Mouse (Mus musculus) skeletal muscle tissue, adult 2 months (tissue): ENCODE results near the gene Smim12.

Source experiments
- DNase-seq: peaks from one replicate; pipeline ENCODE4 v3.0.0-alpha.2; 2012; ENCODE audit warnings: low read depth, low spot score

The Smim12 gene

DNA sequence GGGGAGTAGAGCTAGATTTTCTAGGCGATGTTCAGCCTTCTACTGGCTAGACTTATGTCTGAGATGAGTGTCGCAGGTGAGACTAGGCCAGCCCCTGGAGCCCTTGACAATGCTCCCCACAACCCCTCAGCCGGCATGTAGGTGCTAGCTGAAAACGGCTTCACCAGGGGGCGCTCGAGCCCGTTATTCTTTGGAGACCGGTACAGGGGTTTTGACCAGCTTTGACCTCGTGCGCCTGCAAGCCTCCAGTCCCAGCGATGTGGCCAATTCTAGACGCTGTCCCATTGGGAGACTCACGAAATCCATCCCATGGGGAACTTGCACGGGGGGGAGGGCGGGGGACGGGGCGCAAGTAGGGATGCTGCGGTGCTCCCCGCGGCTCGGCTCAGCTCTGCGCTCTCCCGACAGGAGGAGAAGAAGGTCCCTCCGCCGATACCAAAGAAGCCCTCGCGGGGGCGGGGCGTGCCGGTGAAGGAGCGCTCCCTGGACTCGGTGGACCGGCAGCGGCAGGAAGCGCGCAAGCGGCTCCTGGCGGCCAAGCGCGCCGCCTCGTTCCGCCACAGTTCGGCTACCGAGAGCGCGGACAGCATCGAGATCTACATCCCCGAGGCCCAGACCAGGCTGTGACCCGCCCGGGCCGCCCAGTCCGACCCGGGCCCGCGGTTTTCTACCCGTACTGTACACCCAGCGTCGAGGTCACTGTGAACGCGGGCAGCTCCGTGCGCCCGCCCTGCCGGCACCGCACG is 7.7 kb upstream of the Smim12 start:
- DNase-seq = peak; percentile 42

DNA sequence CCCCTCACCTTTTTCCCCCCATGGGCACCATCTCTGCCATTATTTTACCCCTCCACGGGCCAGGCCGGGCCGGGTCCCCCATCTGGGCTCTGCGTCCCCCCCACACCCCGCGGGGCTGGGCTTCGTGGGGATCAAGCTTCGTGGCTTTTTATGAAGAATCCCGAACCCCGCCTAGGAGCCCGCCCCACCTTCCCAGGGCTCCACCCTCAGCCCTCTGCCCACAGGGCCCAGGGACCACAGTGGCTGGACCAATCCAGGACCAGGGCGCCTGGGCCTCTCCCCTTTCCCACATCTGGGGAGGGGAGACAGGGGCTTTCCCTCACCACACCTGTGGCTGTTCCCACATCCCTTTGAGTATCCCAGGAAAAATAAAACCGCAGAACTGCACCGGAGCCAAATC is 7.0 kb upstream of the Smim12 start:
- no peak for DNase-seq

DNA sequence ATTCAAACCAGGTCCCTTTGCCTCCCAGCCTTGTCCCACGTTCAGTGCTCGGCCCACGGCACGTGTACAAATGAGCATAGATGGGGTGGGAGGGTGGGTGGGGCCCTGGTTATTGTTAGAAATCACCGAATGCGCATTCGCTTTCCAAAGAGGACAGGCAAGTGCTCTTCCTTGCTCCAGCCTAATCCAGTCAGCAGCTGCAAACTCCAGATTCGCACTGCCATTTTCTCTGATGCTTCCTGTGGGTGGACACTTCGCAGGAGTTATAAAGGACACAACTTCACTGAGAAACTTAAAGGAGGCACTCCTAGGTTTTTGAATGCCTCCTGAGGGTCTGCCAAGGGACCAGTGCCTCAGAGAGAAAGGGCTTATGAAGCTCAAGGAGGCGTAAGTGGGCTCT is 6.3 kb upstream of the Smim12 start:
- no peak for DNase-seq

DNA sequence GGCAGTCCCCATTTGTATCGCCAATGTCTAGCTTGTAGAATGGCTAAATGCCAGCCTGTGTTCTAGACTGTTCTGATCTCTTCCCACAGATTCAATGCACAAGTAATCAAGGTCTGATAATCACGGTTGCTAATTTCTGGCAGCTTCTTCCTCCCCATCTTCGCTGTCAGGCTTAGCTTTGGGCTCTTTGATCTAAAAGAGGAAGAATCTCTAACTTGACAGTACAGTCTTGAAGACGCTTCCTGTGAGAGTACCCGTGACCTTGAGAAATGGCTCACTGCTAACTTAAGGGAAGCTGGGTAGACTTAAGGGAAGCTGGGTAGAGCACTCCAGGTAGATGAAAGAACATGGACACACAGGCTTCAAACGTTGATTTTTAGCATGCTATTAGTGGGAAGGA is 888 bp upstream of the Smim12 start:
- DNase-seq = no peak

DNA sequence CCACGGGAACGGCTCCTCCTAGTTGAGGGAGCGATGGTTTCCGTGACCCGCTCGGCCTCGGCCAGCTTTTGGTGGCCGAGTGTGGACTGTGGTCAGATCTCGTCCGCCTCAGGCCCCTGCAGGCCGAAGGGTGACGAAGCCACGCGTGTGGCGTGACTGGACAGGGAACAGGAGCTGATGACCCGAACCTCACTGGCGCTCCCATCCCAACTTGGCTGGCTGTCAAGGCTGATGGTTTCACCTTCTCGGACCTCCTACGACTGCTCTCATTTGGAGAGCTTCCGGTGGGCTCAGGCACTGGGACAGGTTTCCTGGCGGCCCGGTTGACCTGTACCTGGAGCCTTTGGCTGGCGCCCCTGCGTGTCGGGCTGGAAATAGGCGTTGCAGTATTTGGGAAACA is 369 bp downstream of the Smim12 start:
- DNase-seq = no peak

DNA sequence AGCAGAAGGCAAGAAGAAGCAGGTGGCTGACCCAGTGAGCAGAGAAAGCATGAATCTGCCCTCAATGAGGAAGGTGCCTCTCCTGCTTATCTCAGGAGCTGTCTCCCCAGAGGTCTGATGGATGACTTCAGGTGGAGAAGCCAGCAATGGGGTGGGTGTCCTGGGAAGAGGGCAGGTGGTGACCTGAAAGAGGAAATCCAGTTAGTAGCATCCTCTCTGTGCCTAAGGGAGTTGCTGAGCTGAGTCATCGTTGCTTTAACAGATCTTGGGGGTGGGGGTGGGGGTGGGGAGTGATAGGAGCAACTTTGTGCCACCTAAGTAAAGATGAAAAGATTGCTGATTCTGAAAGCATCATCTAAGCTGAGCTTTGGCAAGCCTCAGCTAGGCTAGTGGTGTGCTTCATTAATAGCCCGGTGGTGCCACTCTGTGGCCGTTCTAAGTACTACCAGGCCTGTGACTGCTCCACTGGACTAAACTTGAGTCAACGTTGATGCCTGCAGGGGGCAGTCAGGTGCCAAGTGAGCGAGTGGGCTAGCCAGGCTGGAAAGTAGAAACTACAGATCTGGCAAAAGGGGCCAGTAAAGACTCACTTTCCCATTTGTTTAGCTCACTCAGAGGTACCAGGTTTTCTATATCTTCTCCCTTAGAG is 6.2 kb downstream of the Smim12 start:
- DNase-seq = peak; percentile 69

DNA sequence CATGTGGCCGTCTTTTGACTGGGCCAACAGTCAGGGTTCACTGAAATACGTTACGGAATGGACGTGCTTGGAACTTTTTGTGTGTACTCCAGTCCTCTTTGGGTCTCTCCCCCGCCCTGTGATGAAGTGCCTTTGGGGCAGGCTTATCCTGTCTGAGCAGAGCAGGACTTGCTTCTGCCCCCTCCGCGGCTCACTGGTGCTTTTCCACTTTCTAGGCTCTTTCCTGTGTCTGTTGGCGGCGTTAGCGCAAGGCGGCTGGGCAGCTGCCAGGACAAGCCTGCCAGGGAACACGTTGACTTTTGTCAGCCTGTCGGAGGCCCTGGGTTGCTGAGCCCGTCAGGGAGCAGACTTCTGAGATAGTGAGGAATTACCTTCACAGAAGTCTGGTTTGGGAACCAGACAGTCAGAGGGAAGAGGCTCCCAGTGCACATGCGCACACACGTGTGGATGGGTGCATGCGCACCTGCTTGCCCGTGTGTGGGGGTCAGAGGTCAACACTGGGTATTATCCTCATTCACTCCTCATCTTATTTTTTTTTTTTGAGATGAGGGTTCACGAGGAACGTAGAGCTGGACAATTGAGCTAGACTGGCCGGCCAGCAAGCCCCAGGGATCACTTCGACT is 8.5 kb downstream of the Smim12 start:
- DNase-seq = no peak

DNA sequence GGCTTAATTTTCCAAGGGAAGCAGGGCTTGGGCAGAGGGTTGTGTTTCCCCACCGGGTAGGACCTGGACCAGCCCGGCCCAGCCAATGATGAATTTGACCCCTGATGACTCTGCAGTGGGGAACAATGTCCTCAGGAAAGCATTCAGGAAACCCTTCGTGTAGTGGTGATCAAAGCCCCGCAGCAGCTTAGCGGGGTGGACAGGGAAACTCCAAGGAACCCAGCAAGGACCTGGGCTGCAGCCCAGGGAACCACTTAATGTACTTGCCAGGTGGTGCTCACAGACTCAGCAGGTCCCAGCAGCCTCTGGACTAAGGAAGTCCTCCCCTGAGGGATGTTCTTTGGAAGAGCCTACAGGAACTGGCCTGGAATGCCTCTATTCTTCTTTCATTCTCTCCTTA is 13.2 kb downstream of the Smim12 start:
- no peak for DNase-seq

DNA sequence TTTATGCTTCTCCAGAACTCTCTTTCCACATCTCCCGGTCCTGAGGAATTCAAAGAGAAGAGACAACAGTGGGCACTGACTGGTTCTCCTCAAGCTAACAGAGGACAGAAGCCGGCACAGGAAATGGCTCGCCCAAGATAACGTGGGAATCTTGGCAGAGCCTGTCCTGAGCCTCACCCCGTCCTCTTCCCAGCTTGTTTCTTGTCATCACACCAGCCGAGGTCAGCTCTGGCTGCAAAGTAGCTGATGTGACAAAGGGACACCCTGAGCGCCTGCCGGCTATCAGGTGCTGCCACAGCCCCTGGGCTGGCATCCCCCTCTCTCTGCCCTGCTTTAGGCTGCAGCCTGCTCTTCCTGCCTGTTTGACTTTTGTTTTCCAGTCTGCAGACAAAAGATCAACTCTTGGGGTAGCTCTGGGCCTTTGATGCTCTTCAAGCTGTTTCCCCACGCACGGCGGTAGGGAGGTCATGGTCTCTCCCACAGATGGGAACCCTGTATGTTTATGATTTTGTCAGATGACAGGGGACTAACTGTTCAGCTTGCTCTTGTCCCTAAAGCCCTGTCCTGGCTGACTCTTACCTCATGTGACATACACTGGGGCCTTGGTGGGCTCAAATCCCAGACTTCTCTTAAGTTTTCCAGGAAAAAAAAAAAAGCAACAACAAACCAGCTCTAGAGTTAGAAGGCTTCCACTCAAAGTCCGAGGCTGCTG is 14.8 kb downstream of the Smim12 start:
- no peak for DNase-seq

DNA sequence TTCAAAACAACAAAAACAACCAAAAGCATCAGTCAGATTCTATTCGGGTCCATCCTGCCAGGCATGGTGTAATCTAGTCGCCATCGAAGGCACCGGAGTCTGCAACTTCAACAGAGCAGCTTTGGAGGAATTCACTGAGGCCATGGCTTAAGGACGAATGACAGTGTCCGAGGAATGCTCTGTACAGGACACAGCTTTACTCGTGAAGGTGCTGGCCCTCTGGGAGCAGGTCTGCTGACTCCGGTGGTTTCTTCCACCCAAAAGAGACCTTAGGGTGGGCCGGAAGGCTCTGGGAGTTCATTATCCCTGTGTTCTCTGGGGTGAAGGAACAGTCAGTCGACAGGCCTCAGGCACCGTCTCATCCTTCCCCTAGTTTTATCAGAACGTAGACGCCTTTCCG is 18.0 kb downstream of the Smim12 start:
- no peak for DNase-seq

DNA sequence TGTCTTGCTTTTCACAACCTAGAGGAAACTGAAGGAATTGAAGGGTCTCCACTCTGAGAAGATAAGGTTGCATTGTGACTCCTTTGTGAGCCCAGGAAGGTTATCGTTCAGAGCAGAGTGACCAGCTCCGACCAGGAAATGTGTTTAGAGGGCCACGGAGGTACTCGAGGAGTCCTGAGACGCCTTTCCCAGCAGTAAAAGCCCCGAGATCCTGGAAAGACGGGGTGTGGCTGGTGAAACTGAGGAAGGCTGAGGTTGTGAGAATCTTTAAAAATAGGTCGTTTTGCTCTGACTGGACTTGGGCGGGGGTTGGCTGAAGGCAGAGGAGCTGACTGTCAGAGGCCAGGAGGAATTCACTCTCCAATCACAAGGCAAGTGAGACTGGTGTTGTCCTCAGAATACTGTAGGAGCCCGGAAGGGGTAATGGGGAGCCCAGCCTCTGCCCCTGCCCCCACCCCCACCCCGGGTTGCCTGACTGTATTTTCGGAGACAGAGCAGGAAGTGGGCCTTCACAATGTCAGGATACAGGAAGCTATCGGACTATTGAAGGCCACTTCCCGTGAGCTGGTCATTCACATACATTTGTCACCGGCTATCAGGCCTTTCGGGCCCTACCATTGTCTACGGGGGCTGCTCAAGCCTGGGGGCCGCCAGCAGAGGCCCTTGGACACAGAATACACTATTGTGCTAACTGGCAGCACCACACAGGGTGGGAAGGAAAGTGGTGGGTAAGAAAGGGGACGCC is 20.0 kb downstream of the Smim12 start:
- DNase-seq = no peak

DNA sequence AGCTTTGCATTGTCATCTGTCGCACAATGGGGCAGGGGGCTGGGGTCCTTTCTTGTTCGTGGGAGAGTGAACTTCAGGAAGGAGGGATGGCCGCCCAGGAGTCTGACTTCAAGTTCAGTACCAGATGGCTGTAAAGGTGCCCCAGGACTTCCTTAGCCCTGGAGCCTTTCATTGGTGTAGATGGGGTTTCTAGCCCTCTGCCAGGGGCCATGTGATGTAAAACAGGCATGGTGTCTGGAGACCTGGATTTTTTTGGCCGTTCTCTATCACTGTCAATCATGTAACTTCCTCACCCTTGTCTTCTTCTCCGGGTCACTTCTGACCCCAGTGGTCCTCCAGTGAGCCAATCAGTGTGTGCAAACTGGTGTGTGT is 20.6 kb downstream of the Smim12 start:
- no peak for DNase-seq

DNA sequence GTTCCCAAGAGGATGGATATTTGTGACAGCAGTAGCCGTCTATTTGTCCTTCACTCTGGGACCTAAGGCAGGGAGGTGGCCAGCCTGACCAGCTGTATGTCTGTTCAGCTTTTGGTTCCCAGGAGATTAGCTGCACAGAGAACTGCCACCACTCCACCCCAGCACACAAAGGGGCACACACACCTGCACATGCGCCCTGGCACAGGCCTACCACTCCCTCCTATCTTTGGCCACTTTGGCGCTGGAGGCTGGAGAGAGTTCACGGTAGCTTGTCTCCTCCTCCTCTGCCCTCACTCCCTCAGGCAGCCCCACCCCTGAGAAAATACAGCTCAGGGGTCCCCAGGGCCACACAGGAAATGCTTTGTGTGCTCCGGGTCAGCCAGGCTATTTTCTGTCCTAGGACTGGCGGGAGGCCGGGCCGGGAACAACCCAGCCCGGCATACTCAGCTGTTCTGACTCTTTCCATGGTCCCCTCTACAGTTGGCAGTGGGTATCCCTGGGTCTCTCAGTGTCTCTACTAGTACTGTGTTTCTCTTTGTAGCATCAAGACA is 34.9 kb downstream of the Smim12 start:
- DNase-seq = peak; percentile 29

DNA sequence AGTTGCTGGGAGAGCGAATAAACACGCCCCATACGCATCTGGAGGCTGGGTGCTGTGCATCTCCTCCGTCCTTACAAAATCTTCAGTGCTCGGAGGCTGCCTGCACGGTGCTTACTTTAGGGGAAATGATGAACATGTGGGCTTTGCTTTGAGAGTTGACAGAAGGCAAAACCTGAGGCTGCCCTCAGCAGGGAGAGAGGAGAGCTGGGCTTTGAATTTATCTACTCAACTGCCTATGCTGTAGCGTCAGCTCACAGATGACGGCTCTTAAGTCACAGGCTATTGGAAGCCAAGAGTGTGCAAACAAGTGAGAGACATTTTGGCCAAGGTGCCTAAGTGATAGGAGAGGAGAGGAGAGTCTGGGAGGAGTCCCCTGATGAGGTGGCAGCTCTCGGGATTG is 35.7 kb downstream of the Smim12 start:
- DNase-seq = no peak

DNA sequence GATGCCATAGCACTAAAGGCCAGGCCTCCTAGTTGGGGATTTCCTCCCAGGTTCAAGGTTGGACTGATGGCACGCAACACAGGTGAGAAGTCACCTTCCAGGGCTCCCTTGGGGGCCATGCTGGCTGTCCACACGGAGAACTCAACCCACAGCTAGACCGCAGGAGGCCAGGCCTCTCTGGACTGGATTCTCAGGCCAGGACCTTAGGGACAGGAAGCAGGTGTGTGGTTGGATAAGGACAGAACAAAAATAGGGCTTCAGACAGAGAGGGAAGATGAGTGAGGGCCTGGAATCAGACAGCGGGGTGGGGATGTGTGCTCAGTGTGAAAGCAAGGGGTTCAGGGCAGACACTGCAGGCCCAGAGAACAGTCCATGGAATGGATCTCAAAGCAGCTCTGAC is 43.3 kb downstream of the Smim12 start:
- DNase-seq = no peak

DNA sequence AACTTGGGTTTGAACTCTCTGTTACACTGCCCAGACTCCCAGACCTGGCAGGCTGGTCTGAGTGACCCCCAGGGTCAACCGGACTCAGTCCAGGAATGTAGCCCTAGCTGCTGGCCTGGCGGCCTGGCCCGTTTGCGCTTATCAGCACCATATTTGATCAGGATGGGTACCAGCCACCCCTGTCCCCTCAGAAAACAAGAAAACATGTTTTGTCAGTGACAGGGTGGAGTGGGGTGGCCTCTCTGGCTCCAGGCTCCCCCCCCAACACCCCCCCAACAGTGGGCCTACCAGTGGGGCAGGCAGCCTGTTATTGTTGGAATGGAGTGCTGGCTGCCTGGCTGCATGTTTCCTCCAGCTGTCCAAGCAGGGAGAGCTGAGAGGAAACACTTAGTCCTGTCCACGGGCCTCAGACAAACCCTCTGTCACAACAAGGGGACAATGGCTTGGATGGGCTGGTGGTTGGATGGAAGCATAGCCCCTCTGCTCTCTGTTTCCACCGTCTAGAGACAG is 45.5 kb downstream of the Smim12 start:
- DNase-seq = no peak

DNA sequence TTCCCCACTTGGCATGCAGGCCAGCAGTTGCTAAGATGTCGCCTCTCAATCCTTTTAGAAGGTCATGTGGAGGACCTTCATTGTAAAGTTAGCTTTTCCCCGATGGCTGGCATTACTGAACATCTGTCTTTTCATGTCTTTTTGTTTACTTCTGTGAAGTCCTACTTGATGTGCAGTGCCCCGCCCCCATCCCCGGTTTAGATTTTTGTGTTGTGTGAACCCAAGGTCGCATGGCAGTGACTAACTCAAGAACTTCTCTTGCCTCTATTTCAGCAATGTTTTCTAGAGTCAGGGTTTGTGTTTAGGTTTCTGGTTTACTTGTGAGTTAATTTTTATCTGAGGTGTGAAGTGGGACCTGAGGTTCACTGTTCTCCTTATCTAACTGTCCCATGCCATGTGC is 49.0 kb downstream of the Smim12 start:
- no peak for DNase-seq
